Mouse (Mus musculus) embryonic fibroblast, embryonic 13.5 days (primary cell): ENCODE data around the gene Slc25a39.

Source experiments
- CTCF ChIP-seq: IDR thresholded peaks from 2 replicates; pipeline ENCODE4 v1.5.1; 2011; ENCODE audit warnings: mild to moderate bottlenecking, control low read depth, low read length, moderate library complexity, borderline replicate concordance; ENCODE audit not compliant: insufficient read depth
- POLR2A ChIP-seq: IDR thresholded peaks from 2 replicates; pipeline ENCODE4 v1.6.1; 2011; ENCODE audit warnings: low read depth, mild to moderate bottlenecking, control low read depth, low read length, moderate library complexity

- TF ChIP-seq POLR2A (no peak), CTCF (no peak)
Measured at GRCm38 (mm10) chr11:102443740-102444139, 36.0 kb upstream of the Slc25a39 start.
